Mouse (Mus musculus): ENCODE results near the gene Slc6a19.
"Not testable (repeated sequence)": the region's sequence is repeated elsewhere in the genome, so short reads cannot be mapped to it uniquely, and the experiment has no call there.

Slc6a19 gene

DNA sequence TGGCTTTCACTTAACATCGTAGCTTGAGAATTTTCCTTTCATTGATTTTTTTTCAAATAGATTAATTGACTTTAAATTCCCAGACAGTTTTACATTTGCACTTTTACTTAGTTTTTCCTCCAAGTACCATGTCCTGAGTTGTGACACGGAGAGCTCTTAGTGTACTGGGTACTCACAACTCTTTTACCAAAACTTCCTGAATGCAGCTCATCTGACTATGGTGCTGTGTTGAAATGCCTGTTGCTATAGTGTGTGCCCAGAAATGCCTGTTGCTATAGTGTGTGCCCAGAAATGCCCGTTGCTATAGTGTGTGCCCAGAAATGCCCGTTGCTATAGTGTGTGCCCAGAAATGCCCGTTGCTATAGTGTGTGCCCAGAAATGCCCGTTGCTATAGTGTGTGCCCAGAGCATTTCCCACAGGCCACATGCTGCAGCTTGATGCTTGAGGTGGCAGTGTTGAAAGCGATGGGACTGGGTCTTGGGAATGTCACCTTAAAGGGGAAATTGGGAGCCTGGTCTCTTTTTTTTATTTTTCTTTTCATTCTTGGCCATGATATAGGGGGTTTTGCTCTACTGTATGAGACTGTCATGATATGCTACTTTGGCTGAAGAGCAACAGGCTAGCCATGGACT is at the start of gene Slc6a19:
Gene Slc6a19, minus strand, starts transcription at position 172 of the 632 bp plus-strand sequence.
- no peak for DNase-seq (ENCODE audit: low spot score)

DNA sequence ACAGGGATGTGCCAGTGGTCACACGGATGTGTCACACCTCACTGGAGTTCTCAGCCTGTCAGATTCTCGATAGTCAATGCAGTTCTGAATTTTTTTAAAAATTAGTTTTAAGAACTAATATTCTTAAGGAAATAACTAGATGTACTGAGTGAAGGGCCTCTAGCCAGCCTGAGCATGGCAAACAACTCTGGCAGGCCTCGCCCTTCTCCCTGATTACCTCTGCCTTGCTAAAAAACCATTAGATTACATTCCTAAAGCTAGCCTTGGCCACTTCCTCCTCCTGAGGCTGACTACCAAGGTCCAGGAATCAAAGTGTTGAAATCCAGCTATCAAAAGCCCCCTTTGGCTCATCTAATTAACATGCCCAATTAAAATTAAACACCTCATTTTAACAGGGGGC is 46.6 kb upstream of the Slc6a19 start:
- DNase-seq (ENCODE audit: low spot score), result no peak

DNA sequence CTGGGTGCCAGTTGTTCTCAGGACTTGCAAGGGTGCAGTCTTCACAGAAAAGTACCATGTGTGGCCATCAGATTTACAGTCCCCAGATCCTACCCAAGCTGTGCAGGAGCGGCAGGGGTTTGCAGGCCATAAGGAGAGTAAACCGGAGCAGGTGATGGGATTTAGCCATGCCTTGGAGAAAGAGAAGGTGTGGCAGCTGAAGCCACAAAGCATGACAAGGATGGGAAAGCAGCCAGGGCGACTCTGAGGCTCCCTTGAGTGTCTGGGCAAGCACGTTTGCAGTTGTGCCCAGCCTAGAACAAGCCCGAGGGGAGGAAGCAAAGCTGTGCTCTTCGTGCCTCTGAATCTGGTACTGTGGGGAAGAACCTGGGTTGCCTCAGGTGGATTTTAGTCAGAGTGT is 45.8 kb upstream of the Slc6a19 start:
- no peak for DNase-seq (ENCODE audit: low spot score)

DNA sequence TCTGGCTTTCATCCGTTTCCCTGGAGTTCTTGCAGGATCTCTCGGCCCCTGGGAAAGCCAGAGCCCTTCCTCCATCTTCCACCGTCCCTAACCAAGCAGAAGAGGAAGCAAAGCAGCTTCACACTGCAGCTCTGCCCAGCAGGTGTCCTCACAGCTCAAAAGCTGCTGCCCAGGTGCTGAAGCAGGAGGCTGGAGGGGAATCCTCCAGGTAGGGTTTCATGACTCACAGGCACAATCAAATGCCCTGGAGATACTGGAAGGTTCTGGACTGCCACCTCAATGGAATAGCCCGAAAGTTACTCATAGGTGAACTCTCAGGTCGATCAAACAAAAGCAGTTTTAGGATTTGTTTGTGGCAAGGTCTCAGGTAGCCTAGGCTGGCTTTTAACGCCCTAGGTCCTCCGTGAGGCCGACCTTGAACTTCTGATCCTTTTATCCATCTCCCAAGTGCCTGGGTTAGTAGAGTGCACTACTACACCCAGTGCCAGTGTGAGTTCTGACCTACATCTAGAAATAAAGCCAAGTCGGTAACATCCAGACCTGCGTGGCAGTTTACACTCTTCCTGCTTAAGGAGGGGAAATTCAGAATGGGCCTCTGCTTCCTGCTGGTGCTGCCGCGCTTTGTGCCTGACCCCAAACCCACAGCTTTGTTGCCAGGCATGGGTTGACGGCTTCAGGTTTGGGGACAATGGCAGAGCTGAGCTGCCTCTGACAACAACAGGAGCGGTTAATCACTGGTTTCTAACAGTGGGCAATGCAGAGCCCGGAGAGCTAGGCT is 44.2 kb upstream of the Slc6a19 start:
- DNase-seq (ENCODE audit: low spot score), result no peak

DNA sequence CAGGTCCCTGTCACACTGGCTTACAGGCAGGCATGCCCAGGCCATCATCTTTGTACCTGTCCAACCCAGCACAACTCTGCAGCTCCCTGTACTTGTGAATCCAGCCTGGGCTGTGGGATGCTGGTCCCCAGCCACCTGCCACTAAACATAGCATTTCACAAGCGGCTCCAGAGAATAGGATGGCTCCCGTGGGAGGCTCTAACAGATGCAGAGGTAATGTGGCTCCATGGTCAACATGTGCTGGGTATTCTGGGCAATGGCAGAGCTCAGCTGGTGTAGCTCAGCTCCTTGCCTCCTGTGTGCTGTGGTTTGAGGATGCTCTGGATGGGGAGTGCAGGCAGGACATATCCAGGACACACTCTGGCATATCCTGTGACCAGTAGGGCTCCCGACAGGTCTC is 39.0 kb upstream of the Slc6a19 start:
- DNase-seq (ENCODE audit: low spot score), result no peak

DNA sequence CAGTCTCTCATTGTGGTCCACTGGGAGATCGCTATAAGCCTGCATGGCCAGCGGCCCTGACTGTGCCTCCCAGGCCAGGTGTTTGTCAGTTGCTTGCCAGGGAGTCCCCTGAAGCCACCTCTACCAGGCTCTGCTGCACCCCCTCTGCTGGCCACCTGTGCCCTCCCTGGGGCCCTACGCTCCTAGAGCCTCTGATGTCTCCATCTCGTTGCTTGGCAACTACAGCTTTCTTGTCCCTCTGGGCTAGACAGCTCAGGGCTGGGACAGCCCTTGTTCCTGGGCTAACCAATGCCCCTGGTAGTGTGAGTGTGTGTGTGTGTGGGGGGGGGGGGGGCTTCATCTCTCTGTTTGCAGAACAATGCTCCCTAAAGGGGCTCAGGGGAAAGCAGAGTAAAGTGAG is 38.3 kb upstream of the Slc6a19 start:
- no peak for DNase-seq (ENCODE audit: low spot score)

DNA sequence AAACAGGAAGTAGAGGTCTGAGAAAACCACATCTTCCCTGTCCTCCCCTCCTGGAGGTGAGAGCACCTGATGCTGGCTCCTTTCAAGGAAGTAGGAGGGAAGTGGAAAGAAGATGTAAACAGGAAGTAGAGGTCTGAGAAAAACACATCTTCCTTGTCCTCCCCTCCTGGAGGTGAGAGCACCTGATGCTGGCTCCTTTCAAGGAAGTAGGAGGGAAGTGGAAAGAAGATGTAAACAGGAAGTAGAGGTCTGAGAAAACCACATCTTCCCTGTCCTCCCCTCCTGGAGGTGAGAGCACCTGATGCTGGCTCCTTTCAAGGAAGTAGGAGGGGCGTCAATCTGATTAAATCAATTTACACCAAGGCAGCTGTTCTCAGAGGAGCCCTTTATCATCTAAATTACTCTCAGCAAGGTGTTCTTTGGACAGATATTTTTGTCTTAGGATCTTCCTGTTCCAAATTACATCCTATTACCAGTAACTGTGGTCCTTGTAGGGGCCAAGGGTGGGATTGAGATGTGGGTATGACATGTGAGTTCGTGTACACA is 35.8 kb upstream of the Slc6a19 start:
- DNase-seq (ENCODE audit: low spot score), result not testable (repeated sequence)

DNA sequence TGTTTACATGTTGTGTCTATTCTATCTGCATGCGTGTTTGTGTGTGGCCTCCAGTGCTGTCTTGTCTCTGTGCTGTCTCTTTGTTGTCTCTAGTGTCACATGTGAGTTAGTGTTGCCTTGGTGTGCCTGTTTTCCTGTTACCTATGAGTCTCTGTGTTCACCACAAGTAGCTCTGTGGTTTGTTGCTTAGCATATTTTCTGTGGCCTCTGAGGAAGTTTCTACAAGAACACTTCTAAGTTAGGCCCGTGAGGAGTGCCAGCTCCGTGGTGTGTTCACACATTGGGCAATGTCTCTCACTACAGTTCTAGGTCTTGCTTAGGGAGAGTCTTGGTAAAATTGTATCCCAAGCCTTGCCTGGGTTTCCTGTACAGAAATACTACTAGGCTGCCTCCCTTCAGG is 32.3 kb upstream of the Slc6a19 start:
- DNase-seq (ENCODE audit: low spot score), result no peak

DNA sequence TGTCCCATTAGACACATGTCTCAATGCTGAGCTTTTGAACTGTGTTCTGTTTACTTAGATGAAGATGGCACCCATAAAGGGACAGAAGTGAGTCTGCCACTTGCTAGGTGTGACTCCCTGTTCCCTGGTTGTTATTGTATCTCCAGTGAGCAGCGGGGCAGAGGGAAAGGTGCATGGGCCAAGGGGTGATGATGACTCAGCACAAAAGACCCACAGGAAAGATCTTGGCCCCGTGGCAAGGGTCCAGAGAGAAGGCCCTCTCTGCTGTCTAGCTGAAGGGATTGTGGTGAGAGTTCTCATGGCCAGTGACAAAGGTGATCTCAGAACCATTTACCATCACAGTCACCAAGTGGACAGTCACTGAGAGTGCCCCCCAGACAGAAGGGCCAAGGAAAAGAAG is 31.3 kb upstream of the Slc6a19 start:
- DNase-seq (ENCODE audit: low spot score), result no peak

DNA sequence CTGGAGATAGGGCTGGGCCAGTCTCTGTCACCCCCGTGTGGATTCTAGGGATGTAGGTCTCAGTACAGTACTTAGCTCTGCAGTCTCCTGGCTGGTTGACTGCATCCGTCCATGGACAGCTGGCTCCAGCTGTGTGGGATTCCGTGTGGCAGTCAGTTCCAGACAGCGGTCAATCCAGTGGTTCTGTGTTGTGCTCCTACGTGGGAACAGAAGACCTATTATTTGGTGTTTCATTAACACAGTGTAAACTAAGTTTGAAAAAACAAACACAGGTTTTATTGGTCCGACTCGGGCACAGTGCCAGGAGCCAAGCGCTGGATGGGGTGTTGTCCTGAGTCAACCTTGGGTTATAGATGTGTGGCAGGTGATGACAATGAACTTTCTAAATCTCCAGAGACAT is 30.6 kb upstream of the Slc6a19 start:
- DNase-seq (ENCODE audit: low spot score), result no peak

DNA sequence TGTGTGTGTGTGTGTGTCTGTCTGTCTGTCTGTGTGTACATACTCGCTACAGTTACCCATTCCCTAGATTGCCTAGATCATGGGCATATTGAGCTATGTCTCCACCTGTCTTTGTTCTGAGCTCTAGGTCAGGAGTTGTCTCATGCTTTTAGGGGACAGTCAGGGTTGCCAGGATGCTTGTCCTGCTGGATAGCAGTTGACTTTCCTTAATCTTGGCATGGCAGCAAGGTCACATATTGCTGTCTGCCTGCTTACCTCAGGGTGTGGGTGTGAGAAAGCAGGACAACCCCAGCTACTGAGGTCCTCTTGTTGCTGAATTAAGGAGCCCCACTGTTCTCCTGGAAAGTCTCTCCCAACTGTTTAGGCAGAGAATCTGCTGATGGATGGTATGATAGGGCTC is 29.7 kb upstream of the Slc6a19 start:
- DNase-seq (ENCODE audit: low spot score), result no peak

DNA sequence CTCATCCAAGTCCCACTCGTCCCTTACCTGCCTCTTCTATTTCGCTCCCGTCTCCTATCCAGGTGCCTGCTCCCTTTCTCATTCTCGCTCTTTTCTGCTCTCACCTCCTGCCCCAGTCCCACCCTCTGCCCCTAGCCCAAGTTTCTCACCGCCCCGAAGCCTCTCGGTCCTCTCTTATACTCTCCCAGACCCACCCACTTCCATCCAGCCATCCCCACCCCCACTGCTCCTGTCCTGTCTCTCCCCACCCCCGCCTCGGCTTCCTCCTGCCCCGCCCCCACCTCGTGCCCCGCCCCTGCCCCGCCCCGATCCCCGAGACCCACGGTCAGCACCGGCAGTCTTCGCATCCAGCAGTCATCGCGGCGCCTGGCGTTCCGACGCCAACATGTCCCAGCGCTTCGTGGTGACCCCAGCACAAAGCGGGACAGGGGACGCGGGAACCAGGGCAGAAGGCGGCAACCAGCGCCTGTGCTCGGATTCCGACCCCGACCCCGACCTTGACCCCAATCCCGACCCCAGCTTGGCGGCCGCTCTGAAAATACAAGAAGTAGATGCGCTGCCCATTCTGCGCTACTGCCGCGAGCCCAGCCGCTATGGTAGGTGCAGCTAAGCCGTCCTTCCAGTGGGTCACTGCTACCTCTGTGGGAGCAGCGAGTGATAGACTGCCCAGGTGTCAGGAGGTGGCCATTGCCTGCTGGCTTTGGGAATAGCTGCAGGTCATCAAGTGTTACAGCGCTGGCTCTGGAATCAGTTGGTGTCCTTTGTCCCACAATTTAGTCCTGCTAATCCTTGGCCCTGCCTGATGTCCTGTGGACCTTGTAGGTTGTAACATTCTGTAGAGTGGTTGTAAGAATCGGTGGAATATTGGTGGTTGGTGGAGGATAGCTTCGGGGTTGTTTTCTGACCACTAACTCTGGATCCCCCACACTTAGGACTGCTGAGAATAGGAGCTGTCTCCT is 28.4 kb upstream of the Slc6a19 start, which contains the start of gene Slc12a7:
Gene Slc12a7, plus strand, starts transcription at position 353 of the 959 bp plus-strand sequence.
- peak; percentile 11 for DNase-seq (ENCODE audit: low spot score)

DNA sequence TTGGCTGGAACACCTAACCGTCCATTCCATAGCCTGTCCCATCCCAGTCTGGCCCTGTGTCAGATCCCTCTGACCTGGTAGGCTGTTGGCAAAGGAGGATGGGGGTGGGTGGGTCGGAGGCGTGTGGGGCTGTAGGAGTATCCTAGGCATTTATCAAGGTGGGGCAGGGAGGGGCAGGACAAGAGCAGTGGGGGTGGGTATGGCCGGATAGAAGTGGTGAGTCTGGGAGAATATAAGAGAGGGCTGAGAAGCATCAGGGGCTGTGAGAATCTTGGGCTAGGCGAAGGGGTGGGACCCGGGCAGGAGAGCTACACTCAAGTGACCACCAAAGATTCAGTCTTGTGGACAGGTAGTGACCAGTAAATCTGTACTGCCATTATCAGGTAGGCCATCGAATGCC is 27.6 kb upstream of the Slc6a19 start:
- DNase-seq (ENCODE audit: low spot score), result no peak

DNA sequence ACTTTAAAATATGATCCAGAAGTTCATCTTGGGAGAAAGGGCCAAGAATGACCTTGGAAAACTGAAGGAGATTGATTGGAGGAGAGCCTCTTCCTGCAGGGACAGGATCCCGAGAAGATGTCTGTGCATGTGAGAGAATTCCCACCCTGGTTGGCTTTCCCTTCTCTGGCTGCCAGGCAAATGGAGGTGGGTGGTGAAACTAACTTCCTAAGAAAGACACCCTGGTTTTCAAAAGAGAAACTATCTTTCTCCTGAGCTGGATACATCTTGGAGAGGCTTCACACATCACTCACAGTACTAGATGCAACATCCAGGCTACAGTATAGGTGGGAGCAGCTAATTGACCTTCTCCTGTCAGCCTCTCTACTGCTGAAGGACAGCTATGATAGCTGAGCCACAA is 26.2 kb upstream of the Slc6a19 start:
- DNase-seq (ENCODE audit: low spot score), result no peak

DNA sequence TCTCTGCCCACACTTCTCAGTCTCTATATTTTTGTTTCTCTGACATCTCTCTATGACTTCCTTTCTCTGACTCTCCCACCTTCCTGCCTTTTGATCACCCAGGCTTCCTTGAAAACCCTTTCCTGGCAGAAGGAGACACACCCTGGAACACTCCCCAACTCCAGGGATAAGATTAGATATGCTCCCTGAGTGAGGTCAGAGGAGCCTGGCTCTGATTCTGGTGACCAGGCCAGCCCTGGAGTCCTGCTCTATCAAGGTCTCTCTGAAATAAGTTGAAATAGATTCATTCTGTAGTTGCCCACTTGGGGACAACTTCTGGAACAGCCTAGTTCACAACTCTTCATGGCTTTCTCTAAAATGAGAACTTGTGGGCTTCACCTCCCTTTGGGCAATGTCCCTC is 24.0 kb upstream of the Slc6a19 start:
- DNase-seq (ENCODE audit: low spot score), result peak; percentile 21

DNA sequence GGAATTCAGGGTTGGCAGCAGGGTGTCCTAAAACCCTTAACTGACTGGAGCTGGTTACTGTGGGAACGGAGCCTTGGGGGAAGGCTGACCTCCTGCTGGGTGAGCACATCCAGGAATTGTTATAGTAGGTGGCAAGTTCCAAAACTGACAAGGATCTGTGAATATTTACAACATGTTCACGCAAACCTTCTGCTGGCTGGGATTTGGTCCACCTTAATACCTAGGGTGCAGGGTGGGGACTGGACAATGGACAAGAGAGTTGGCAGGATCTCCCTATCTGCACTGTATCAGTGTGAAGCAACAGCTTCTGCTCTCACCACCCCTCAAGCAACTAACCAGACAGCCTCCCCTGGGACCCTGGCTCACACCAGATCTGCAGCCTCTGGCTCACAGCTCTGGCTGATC is 23.0 kb upstream of the Slc6a19 start:
- DNase-seq (ENCODE audit: low spot score), result no peak

DNA sequence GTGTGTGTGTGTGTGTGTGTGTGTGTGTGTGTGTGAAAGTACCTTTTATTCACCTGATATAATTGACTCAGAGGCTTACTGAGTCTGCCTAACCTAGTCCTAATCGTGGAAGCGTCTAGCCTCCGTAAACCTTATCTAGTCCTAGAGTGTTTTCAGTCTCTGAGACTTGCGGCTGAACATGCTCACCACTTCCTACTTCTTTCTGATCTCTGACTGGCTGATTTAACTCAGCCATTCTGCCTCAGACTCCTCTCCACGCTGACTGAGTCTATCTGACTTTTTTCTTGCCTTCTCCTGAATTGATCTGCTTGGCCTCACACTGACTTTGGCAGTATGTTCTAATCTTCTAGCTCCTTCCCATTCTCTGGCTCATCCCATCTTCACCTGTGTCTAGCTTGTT is 20.6 kb upstream of the Slc6a19 start:
- DNase-seq (ENCODE audit: low spot score), result no peak

DNA sequence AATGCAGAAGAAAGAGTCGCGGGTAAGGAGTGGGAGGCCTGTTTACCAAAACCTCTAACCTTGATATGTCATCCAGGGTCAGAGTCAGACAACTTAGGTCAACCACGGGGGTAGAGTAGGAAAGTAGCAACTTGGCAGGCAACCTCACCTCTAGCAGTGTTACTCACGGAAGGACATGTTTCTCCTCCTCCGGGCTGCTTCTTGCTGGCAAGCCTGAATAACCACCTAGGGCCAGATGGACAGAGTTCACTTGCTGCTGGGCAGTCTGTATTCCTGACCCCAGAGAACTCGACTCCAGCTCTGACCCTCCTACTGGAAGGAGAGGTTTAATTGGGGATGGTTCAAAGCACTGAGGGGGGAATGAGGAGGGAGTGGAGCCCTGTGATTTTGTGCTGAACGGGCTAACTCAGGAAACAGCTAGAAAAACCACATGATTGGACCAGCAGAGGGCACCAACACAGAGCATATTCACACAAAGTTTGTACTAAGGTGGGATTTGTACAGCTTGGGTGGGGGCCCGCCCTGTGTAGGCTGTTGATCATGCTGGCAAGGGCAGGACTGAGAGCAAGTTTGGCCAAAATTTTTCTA is 18.5 kb upstream of the Slc6a19 start:
- DNase-seq (ENCODE audit: low spot score), result peak; percentile 36

DNA sequence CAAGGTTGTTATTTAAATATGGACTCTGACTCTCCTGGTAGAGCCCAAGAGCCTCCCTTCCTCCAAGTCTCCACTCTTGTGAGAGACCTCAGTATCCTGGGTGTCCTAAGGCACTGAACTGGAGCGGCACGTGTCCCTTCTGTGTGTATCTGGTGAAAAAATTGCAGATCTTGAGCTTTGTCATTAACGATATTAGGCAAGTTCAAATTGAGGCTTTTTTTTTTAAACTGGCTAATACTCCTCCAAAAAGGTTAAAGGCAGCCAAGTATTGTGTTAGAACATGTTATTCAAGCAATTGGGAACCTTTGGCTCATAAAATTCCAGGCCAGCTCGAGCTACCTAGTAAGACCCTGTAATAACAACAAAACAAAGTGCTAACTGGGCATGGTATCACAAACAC is 15.6 kb upstream of the Slc6a19 start:
- no peak for DNase-seq (ENCODE audit: low spot score)

DNA sequence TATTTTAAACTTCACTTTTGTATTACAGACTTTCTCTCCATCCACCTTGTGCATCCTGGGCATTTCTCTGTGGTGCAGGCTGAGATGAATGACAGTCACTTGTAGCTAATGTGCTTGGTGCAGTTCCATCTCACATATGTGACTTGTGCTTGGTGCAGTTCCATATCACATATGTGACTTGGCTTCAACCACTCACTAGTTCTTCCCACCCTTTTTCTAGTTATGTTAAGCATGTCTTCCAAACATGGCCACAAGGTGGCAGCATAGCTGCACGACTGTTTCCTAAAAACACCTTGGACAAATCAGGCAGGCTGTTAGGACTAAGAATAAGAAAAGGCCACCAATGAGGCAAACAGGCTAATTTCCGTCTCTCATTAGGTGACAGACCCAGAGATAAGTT is 13.6 kb upstream of the Slc6a19 start:
- DNase-seq (ENCODE audit: low spot score), result peak; percentile 47

DNA sequence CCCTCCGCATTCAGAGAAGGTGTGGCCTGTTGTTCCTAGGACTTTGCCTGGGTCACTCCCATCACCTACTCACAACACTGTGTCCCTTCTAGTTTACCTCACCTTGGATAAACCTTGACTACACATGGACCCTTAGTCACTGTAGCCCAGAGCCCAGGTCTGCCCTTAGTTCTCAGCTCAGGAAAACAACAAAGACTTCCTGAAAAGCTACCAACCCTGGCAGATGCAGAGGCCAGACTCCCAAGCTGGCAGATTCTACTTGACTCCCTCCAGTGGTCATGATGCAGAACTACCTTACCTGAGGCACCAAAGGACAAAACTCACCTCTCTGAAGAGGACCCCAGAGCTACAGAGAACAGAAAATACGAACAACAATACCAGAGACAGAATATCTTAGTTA is 9.4 kb upstream of the Slc6a19 start:
- no peak for DNase-seq (ENCODE audit: low spot score)

DNA sequence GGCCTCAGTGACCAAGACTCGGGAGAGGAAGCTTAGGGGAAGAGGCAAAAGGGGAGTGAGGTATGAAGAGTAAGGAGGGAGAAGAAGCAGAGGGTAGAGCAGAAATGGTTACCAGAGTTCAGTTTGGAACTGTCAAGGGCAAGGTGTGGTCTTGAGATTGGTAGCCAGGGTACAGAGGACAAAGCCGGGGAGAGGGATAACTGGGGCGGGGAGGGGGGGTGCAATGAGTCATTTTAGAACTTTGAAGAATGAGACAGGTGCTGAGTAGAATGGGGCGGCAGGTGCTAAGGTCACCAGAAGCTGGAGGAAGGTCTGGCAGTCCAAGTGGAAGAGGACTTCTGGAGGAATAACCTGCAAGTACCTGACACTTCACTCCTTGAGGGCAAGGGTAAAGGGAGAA is 8.5 kb upstream of the Slc6a19 start:
- DNase-seq (ENCODE audit: low spot score), result no peak
